Mouse (Mus musculus) megakaryocyte, embryonic 14.5 days (primary cell): ENCODE results near the gene Tmem63c.

Experiments
- FLI1 ChIP-seq: IDR thresholded peaks from 2 replicates; pipeline ENCODE4 v1.6.1; 2012; ENCODE audit warnings: low read length, inconsistent platforms, mixed read lengths
- GATA1 ChIP-seq: IDR thresholded peaks from 3 replicates; pipeline ENCODE4 v1.6.1; 2012; ENCODE audit warnings: mixed read lengths, low read length, inconsistent platforms, borderline replicate concordance

GRCm38 (mm10) chr12:87023456-87023855, 2.3 kb downstream of the Tmem63c start:
- TF ChIP-seq GATA1 (no peak), FLI1 (no peak)
